Mouse (Mus musculus): ENCODE results near the gene Kat7.

DNA sequence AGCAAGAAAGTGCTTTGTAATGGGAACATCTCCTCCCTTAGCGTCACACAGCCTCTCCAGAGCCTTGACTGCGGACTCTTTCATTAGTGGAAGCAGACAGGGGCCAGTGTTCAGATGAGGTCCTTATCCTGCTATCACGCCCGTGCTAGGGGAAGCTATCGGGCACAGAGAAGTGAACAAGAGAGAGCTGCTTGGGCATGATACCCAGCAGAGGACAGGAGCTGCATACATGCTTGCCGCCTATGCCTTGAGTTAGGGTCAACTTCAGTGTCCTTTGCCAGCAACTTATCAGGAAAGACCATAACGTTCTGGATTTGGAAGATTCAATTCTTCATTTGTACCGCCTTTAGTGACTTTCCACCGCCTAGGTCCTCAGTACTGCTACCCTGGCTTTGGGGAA, 23.8 kb upstream of the Kat7 start:
- TF ChIP-seq CTCF (IDR thresholded peaks at IDR 0.05; ENCODE audit: low read depth), result no peak
- TF ChIP-seq EP300 (IDR thresholded peaks at IDR 0.05; ENCODE audit: low read depth), result no peak
